Mouse (Mus musculus): ENCODE measurements at regions not wholly inside any gene's neighbourhood (a gene's known extent, or its start where the extent isn't known, plus 50 kb on each side); places are given as distances from the start of the nearest gene placed in this dataset.

DNA sequence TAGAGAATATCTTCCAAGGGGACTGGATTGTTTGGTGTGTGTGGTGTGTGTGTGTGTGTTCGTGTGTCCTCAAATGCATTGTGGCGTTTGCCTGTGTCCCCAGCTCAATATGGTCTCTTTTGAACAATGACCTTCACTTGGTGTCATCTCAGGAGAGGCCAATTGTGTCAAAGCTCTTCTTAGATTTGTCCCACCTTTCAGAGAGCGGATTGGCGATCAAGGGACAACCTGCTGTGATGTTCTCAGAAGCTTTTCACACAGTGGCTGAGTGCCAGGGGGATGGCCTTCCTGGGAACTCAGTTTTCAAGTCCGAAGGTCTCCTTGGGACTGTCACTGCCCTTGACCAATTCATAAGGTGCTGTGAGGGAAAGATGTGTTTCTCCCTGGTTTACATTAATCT lies 433.0 kb upstream of the Pou3f3 start:
- no peak for DNase-seq (ENCODE audit: low spot score)

DNA sequence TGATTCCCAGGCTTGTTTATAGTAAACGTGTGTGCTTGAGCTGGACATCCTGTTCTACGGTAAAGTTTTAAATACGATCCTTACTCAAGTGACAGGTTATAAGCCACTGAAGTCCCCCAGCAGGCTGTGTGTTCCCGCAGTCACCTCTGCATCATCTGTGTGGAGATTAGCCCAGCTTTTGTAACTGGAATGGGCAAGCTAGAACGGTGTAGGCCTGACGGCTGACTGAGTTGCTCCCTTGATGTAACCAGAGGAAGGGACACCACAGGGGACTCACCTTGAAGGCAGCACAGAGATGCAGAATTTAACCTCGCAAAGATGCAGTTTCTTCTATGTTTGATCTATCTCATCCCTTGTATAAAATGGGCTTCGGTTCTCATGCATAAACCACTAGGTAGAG lies 418.4 kb upstream of the Pou3f3 start:
- DNase-seq (ENCODE audit: low spot score): no peak

DNA sequence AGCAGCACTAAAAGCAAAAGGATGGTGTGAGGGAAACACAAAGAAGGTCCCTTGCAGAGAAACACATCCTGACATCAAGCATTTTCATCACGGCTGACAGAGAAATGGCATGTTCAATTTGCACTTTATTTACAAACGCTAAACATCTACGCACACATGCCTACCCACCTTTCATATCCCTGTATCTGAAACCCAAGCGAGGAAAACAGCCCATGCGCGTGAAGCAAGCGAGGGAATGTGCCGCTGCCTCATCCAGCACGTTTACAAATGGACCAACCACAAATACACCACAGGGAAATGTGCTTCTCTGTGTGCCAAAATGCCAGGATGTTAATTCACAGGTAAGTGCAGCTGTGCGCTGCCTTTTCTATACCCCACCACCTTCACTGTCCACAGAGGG lies 399.7 kb upstream of the Pou3f3 start:
- DNase-seq (ENCODE audit: low spot score): no peak

DNA sequence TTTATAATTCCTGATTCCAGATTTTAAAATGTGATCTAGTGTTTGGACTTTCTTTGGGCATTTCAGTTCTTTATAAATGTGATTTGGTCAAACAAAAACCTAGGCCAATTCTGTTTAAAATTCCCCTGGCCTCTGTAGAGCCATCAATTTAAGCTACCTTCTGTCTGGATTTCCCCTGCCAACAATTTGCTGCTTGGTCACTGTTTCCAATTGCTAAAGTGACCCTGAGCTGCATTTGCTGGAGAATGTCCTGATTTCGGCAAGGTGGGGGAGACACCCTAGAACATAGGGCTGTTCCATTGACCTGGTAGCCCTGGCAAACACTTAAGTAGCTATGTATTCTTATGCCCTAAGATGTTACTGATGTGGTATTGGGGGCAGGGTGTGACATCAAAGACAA lies 386.3 kb upstream of the Pou3f3 start:
- no peak for DNase-seq (ENCODE audit: low spot score)

DNA sequence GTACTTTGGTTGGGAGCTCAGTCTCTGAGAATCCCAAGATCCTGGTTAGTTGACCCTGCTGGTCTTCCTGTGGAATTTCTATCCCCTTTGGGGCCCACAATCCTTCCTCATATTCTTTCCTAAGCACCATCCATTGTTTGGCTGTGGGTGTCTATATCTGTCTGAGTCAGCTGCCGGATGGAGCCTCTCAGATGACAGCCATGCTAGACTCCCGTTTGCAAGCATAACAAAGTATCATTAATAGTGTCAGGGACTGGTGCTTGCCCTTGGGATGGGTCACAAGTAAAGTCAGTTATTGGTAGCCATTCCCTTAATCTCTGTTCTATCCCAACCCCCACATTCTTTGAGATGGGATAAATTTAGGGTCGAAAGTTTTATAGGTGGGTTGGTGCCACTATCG lies 382.1 kb upstream of the Pou3f3 start:
- DNase-seq (ENCODE audit: low spot score): no peak

DNA sequence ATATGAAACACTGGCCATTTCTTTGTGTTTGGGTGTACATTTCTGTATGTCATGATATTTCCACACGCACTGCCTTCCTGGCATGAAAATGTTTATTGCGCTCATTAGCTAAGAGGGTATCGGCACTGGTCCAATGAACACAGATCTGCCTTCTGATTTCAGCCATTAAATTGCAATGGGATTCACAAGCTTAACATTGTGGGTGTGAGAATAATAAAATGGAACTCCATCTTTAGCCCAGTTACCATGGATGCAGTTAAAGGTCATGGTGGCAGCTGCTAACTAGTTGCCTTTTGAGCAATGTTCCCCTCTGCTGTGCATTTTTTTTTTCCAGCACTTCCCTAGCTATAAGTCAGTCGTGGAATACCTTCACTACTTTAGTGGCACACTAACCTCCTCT lies 343.7 kb upstream of the Pou3f3 start:
- no peak for DNase-seq (ENCODE audit: low spot score)

DNA sequence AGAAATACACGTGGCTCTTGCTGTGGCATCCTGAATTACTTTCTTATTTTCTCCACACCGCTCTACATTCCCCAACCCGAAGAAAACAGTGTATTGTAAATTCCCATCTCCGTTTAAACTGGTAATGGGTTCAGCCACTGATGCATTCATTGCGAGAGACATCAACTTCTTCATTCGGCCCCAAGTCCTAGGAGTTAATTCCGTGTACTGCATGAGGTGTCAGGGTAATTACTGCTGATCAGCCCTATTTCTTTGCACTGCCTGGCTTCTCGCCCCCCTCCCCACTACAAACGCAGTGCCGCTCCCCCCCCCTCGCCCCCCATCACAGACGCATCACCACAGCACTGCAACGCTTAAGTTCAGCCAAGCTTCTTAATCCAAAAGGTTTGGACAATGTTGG lies 343.2 kb upstream of the Pou3f3 start:
- DNase-seq (ENCODE audit: low spot score): no peak

DNA sequence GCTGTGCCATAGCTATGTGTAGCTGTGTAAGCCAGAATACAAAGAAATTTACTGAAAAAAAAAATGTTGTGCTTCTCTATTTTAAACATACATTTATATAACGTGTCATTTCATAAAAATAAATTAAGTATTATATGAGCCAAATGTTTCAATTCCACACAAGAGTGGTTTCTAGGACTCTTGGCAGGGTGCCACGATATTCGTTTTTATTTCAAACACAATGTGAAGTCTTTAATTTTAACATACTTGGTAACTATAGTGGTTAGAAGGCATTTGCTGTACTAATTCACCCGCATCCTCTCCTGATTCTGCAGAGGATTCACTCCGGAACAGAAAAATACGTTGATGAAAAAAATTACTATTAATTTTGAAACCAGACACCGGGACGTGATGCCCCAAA lies 342.5 kb upstream of the Pou3f3 start:
- no peak for DNase-seq (ENCODE audit: low spot score)

DNA sequence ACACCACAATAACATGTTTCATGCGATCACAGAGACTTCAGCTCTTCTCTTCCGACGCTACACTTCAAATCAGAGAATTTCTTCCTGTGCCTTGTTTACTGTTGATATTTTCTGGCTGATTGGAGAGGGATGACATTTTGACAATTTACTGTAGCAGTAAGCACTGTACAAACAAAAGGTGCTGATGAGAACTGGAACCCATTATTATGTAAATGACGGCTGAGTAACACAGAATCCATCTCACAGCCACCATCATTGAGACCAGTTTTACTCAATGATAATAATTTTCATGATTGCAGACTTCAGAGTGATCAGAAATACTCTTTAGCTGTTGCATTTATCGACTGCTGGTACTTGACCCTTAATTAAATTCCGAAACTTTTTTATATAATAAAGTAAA lies 341.5 kb upstream of the Pou3f3 start:
- no peak for DNase-seq (ENCODE audit: low spot score)

DNA sequence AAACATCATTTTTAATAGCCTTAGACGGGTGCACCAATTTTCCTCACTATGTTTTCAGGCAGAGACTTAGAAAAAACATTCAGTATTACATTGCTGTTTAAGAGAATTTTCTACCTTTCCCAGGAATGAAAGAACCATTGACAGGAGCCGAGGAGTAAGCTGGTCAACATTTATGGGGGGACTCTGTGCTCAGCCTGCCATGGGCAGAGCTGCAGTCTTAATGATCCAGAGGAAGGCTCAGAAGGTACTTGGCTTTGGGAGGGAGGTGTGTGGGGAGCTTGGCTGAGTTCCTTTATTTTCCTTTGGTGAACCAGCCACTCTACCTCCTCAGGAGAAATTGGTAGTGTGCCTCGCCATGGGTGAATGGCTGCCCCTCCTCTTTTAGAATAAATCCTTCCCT lies 333.1 kb upstream of the Pou3f3 start:
- DNase-seq (ENCODE audit: low spot score): no peak

DNA sequence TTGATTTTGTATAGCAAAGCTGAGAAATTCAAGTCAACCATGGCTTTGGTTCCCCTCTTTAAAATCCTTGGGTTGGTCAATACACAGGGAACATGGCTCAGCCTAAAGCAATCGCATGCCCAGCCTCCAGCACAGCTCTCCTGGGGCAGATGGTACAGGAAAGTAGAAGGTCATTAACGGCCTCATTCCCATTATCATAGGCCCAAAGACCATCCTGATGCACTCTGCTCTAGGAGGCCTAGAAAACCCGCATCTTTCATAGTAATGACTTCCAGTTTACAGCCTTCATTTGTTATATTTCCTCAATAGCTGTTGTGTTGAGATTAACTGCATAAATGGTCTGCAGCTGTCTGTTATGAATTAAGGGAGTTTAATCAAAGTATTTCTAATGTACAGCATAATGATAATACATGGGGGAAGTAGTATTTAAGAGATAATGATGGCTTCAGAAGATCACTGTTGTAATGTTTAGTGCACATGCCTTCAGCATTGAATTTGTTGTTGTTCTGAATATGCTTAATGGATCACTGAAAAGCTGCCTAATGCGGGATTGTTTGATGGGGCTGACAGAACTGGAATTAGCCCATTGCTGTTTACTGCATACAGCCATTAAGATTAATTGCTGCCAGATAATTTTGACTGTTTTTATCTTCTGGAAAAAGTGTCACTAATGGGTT lies 329.8 kb upstream of the Pou3f3 start:
- no peak for DNase-seq (ENCODE audit: low spot score)

DNA sequence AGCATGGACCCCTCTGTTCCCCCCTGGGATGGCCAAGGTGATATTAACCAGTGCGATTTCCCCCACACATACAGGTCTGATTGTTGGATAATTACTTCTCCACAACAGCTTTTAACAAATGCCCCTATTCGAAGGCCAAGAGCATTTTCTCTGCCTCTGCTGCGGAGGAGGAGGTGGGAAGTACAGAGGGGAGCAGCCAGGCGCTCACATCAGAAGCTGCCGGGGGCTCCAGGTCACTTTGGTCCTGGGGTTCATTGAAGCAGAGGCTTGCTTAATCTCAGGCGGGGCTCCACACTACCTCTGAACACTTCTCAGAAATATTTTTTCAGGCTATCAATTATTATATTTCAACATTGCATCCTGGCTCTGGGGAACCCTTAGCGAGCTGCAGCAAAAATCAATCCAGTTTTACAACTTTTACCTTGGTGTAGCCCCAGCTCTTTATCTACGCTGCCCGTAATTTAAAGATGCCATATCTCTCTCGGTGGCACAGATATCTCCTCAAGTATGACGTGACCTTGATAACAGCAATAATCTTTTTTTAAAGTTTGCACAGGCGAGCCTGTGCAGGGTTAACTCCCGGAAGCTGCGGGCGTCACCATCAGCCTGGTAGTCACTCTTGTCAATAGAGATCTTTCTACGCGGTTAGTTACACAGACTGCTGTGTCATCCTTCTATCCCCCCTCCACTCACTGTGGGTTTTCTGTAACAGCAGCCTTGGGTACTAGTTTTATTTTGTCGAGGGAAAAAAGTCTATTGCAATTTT lies 307.5 kb upstream of the Pou3f3 start:
- no peak for DNase-seq (ENCODE audit: low spot score)

DNA sequence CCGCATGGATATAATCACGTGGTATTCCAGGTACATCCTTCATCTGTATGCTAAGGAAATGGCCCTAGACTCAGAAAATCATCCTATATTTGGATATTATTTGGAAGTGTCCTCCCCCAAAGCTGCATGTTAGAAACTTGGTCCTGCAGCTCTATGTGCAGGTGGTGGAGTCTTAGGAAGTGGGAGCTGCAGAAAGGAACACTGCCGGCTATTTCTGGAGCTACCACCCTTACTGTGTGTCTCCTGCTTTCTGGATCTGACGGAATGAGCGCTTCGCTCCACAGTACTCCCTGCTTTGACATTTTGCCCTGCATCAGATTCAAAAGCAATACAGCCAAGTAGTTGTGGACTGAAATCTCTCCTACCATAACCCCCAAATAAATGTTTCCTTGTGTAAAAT lies 306.8 kb upstream of the Pou3f3 start:
- DNase-seq (ENCODE audit: low spot score): no peak

DNA sequence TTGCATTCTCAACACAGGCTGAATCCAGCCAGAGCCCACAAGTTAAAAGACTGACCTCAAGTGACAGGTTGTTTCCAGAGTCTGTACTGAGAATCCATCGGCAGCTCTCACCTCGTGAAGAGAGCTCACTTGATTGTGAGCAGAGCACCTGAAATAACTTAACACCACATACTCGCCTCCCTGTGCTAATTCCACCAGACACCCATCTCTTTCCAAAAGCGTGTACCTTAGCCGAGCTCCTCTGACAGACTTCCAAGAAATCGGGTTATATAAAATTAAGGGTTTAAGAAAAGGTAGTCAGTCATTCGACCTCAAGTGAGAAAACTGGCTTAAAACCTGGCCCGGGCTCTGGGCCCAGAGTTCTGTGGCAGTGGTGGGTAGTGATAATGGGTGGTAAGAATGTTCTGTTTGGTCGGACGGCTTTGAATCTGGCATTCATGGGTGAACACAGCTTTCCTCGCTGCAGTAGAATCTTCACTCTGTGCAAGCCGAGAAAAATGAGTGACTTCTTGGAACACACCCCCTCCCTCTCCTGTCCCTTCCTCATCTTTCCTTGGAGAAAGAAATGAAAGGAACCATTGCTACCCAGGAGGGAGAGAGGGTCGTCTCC lies 299.8 kb upstream of the Pou3f3 start:
- DNase-seq (ENCODE audit: low spot score): no peak

DNA sequence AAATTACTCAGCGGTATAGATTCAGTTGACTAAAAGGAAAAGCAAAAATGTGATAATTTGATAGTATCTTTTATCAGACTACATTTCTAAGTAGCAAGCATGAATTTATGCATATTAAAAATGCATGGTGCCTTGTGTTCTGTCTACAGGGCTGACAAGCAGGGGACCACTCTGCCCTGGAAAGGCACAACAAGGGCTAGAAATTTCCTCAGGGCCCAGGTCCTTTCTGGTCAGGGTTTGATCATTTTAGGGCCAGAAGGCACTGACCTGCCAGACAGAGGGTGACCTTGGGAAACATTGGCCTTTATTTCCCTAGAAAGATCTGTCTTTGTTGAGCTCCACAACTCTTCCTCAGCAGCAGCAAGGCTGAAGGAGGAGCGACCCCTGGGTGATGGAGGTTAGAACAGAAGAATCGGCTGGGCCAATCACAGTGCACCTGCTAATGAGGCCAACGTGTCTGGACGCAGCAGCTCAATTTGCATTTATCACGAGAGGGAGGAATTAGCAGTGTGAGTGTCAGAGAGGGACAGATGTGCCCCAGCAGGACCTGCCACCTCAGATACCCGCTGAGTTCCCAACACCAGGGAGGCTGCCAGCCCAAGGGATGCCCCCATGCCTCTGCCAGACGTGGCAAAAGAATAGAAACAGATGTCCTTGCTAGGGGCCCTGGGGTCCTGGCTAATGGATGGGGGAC lies 297.0 kb upstream of the Pou3f3 start:
- DNase-seq (ENCODE audit: low spot score): no peak

DNA sequence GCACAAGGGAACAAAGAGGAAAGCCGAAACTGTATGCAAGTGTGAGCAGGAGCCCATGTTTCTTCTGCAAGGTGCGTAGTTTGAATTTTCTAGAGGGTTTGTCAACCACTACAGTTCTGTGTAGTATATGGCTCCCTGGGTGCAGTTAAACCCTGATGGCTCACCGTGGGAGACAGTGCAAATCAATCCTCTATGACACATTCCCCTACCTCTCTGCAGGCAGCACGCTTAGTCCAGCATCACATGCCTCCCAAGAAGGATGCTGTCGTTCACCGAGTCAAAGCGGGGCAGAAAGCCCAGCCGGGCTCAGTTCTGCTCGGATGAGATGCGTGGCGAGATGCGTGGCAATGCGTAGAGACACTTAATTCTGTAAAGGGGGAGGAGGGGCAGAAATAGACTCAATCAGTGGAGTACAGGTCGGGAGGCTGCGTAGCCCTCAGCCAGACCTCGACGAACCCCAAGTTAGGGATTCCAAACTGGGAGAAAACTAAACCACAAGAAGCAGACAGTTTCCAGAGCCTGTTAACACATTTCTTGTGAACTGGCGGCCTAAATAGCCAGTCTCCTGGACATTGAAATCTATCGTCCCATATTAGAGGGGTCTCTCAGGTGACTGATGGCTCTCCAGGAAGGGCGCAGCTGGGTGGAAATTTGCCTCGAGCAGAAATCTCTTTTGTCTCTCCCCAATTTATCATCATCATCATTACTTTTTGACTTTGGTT lies 279.6 kb upstream of the Pou3f3 start:
- no peak for DNase-seq (ENCODE audit: low spot score)

DNA sequence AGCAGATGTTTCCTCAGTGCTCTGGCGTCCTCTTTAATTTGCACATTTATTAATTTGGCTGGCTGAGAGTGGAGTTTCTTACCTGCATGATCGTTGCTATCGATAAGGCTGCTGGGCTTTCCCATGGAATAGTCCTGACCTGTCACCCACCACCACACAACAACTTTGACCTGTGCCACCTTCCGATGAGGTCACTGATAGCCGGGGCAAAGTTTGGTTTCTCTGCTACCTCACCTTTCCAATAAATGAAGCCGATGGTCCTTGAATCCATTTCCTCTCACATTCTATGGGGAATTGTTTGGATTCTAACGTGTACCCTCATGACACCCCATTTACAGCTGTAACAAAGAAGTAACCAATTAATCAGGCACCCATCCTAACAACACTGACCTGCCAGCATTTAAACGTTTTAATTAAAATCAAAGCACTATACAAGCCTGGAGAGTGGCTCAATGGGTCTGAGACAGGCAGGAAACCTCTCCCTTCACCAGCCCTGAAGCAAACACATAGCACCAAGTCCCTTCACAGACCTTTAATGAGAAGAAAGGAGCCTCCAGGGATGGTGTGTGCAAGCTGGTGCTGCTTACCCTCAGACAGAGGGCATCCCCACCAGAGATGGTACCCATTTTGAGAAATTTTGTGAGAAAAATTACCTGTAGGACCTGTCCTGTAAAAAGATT lies 278.9 kb upstream of the Pou3f3 start:
- no peak for DNase-seq (ENCODE audit: low spot score)

DNA sequence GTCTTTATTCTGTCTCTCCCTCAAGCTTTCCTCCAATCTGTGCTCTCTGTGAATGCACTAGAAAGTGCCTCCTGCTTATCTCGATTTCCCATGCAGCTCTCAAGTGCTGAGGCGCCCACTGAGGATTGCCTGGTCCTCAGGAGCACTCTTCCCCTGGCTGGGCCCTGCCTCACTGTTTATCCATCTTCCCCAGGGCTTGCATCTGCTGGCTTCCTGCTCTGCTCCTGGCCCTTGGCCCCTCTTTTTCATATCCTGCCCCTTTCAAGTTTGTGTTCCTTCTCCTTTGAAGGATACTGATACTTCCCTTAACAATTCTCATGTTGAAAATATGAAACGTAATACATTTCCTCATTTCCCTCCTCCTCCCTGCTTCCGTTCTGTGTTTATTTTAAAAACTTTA lies 277.8 kb upstream of the Pou3f3 start:
- DNase-seq (ENCODE audit: low spot score): no peak

DNA sequence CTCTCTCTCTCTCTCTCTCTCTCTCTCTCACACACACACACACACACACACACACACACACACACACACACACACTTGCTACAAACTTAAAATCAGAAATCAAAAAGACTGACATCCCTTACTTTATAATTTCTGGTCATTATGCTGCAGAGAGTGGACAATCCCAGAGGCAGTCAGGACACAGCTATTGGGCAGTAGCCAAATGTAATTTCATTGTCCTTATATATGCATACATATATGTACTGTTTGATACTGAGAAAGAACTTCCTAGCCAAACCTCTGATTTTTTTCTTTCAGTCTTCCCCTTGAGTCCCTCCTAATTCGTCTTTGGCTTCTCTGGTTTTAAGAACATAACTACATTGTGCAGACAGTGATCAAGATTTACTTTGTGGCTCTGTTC lies 277.3 kb upstream of the Pou3f3 start:
- DNase-seq (ENCODE audit: low spot score): no peak

DNA sequence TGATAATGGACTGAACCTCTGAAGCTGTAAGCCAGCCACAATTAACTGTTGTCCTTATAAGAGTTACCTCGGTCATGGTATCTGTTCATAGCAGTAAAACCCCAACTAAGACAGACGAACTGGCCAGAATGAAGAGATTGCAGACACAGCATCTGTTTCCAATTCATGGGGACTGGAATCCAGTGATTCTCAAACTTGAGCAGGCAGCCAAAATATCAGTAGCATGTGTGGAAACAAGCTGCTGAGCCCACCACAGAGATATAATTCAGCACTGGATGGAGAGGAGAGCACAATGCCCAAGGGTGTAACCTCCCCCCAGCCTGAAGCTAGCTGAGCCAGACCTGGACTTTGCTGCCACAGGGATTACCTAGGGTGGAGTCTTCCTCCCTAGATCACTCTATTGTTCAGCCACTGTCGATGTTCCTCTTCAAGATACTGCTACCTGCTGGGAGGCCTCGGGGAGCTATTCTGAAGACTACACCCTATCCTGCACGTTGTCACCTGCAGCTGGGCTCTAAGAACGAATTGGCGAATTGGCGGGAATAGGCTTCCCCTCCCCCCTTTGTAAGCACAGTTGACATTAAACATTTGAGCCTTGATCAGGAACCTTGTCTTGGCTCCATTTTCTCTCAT lies 259.1 kb upstream of the Pou3f3 start:
- DNase-seq (ENCODE audit: low spot score): no peak

DNA sequence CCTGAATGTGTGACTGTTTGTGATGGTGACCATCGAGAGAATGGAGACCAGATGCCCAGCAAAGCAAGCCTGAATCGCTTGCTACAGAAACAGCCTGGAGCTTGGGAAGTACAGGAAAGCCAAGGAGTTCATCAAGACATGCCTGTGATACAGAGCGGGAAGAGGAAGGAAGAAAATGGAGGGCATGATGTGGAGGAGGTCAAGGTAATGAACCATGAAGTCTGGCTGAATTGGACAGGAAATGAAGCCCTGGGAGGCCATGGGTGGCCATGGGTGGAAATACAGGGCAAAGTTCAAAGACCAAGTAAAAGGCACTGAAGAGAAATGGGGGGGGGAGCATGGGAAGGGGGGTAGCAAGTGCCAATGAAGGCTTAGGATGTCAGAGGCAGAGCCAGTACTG lies 227.2 kb upstream of the Pou3f3 start:
- no peak for DNase-seq (ENCODE audit: low spot score)

All from gastrocnemius, adult 18-20 months (tissue).